Mouse (Mus musculus) midbrain, embryonic 13.5 days (tissue): ENCODE measurements around the gene Sae1. TPM values are rescaled to one million over a fixed set of nuclear protein-coding genes. Genes with fewer than 3 reads are reported as not detected.

Experiments
- ATAC-seq: fragments of 200-750 bp; cut with Nextera tagmentation; 2 replicates; pipeline ENCODE4 v1.8.0; 2017; ENCODE audit warnings: mild to moderate bottlenecking, moderate TSS enrichment, moderate library complexity
- H3K27ac ChIP-seq: fragments of 300-500 bp; sonication (generic); 2 replicates; pipeline ENCODE4 v1.5.1; 2015; ENCODE audit warnings: inconsistent platforms, mild to moderate bottlenecking, moderate library complexity
- H3K27me3 ChIP-seq: fragments of 300-500 bp; sonication (generic); 2 replicates; pipeline ENCODE4 v1.6.1; 2015; ENCODE audit warnings: mild to moderate bottlenecking, inconsistent platforms
- H3K36me3 ChIP-seq: fragments of 300-500 bp; sonication (generic); 2 replicates; pipeline ENCODE4 v1.6.1; 2015; ENCODE audit warnings: mild to moderate bottlenecking, inconsistent platforms
- H3K4me1 ChIP-seq: fragments of 300-500 bp; sonication (generic); replicated peaks from 2 replicates; pipeline ENCODE4 v1.6.1; 2015; ENCODE audit warnings: inconsistent platforms
- H3K4me2 ChIP-seq: fragments of 300-500 bp; sonication (generic); replicated peaks from 2 replicates; pipeline ENCODE4 v1.6.1; 2015; ENCODE audit warnings: moderate library complexity, mild to moderate bottlenecking, inconsistent platforms
- H3K4me3 ChIP-seq: fragments of 300-500 bp; sonication (generic); replicated peaks from 2 replicates; pipeline ENCODE4 v1.5.1; 2015; ENCODE audit warnings: mild to moderate bottlenecking, inconsistent platforms
- H3K9ac ChIP-seq: fragments of 300-500 bp; sonication (generic); replicated peaks from 2 replicates; pipeline ENCODE4 v1.6.1; 2015; ENCODE audit warnings: mild to moderate bottlenecking, inconsistent platforms
- H3K9me3 ChIP-seq: fragments of 300-500 bp; sonication (generic); 2 replicates; pipeline ENCODE4 v1.6.1; 2016; ENCODE audit warnings: mild to moderate bottlenecking, inconsistent platforms
- WGBS: fragments of 180-500 bp; shearing (Covaris S2); methylation state at CpG from one replicate; pipeline ENCODE4 v1.1.7; 2015; 5-methylcytosine and 5-hydroxymethylcytosine counted together
- polyA plus RNA-seq: library from polyadenylated mRNA; unstranded; fragments of >200 nt; fragmentation: Nextera tagmentation; extraction: Ambion mirVana; gene quantifications from 2 replicates; pipeline ENCODE4 v1.2.1, GENCODE M21; 2015

Gene Sae1
- polyA plus RNA-seq, 1 experiment from 2014 or later = 267 TPM

- no peaks in the 10 kb centered on the region for H3K9me3 ChIP-seq
- H3K27me3 ChIP-seq = no peaks in the 10 kb centered on the region
- H3K27ac ChIP-seq = no peak overlapping the region
- no peak overlapping the region for H3K4me3 ChIP-seq
- peaks cover 13% of the 10 kb centered on the region for H3K4me1 ChIP-seq
- no peak overlapping the region for H3K9ac ChIP-seq
- WGBS = 92% methylated on average over 8 of the region's 8 CpGs
- no peak for ATAC-seq
- H3K4me2 ChIP-seq = no peak overlapping the region
- H3K36me3 ChIP-seq = peaks cover 50% of the 10 kb centered on the region
Observed at GRCm38 (mm10) chr7:16284001-16284400, 103.6 kb downstream of the Sae1 start.

GRCm38 (mm10) chr7:16282334-16282733, 105.3 kb downstream of the Sae1 start:
- H3K4me1 ChIP-seq = peaks cover 13% of the 10 kb centered on the region
- no peak overlapping the region for H3K4me2 ChIP-seq
- no peak for ATAC-seq
- no peak overlapping the region for H3K9ac ChIP-seq
- H3K9me3 ChIP-seq = no peaks in the 10 kb centered on the region
- H3K4me3 ChIP-seq = no peak overlapping the region
- H3K27me3 ChIP-seq = no peaks in the 10 kb centered on the region
- peaks cover 67% of the 10 kb centered on the region for H3K36me3 ChIP-seq
- H3K27ac ChIP-seq = no peak overlapping the region
- WGBS = 89% methylated on average over 13 of the region's 13 CpGs

GRCm38 (mm10) chr7:16280721-16281120, 106.9 kb downstream of the Sae1 start:
- H3K27me3 ChIP-seq = no peaks in the 10 kb centered on the region
- H3K27ac ChIP-seq = no peak overlapping the region
- 90% methylated on average over 11 of the region's 11 CpGs for WGBS
- H3K9me3 ChIP-seq = no peaks in the 10 kb centered on the region
- H3K36me3 ChIP-seq = peaks cover 83% of the 10 kb centered on the region
- no peak overlapping the region for H3K4me2 ChIP-seq
- H3K4me1 ChIP-seq = peaks cover 8% of the 10 kb centered on the region
- ATAC-seq = no peak
- H3K9ac ChIP-seq = no peak overlapping the region
- no peak overlapping the region for H3K4me3 ChIP-seq

GRCm38 (mm10) chr7:16274922-16275890, 112.4 kb downstream of the Sae1 start:
- no peak overlapping the region for H3K9ac ChIP-seq
- WGBS = 89% methylated on average over 10 of the region's 10 CpGs
- H3K27ac ChIP-seq = no peak overlapping the region
- no peak for ATAC-seq
- H3K4me3 ChIP-seq = no peak overlapping the region
- peaks cover 51% of the 10 kb centered on the region for H3K36me3 ChIP-seq
- peak overlapping the region; percentile 93; the same call in 1 of the 2 replicates for H3K4me2 ChIP-seq
- peaks cover 29% of the 10 kb centered on the region for H3K4me1 ChIP-seq
- no peaks in the 10 kb centered on the region for H3K9me3 ChIP-seq
- H3K27me3 ChIP-seq = peaks cover 3% of the 10 kb centered on the region; the same call in 1 of the 2 replicates

GRCm38 (mm10) chr7:16273766-16274140, 113.9 kb downstream of the Sae1 start:
- Histone ChIP-seq H3K4me2 (peak overlapping the region; percentile 93), H3K9me3 (no peaks in the 10 kb centered on the region), H3K9ac (peak overlapping the region; percentile 90), H3K4me1 (peaks cover 29% of the 10 kb centered on the region), H3K36me3 (peaks cover 39% of the 10 kb centered on the region), H3K27ac (peak overlapping the region; percentile 96), H3K4me3 (peak overlapping the region; percentile 81), H3K27me3 (peaks cover 9% of the 10 kb centered on the region; the same call in 1 of the 2 replicates)
- 0% methylated on average over 18 of the region's 18 CpGs for WGBS
- peak; percentile 79 for ATAC-seq

- peaks cover 9% of the 10 kb centered on the region; the same call in 1 of the 2 replicates for H3K27me3 ChIP-seq
- peaks cover 33% of the 10 kb centered on the region for H3K36me3 ChIP-seq
- peak within 1 kb of the TSS; percentile 93 for H3K4me2 ChIP-seq
- no peaks in the 10 kb centered on the region for H3K9me3 ChIP-seq
- peak within 1 kb of the TSS; percentile 96 for H3K27ac ChIP-seq
- peak within 1 kb of the TSS; percentile 81 for H3K4me3 ChIP-seq
- ATAC-seq = peak; percentile 89
- H3K9ac ChIP-seq = peak within 1 kb of the TSS; percentile 90
- under 1% methylated on average over 41 of the region's 49 CpGs for WGBS
- H3K4me1 ChIP-seq = peaks cover 29% of the 10 kb centered on the region
Observed at GRCm38 (mm10) chr7:16273081-16273765, 114.4 kb downstream of the Sae1 start, which contains the start of gene Inafm1. TSS of gene Inafm1 (minus strand) at chr7:16273617.

- peak overlapping the region; percentile 90 for H3K9ac ChIP-seq
- peak overlapping the region; percentile 93 for H3K4me2 ChIP-seq
- peak overlapping the region; percentile 81 for H3K4me3 ChIP-seq
- peaks cover 28% of the 10 kb centered on the region for H3K36me3 ChIP-seq
- under 1% methylated on average over 45 of the region's 46 CpGs for WGBS
- peaks cover 29% of the 10 kb centered on the region for H3K4me1 ChIP-seq
- peak overlapping the region; percentile 96 for H3K27ac ChIP-seq
- H3K27me3 ChIP-seq = peaks cover 9% of the 10 kb centered on the region; the same call in 1 of the 2 replicates
- peak; percentile 79 for ATAC-seq
- no peaks in the 10 kb centered on the region for H3K9me3 ChIP-seq
Observed at GRCm38 (mm10) chr7:16272681-16273080, 114.9 kb downstream of the Sae1 start.

- H3K27ac ChIP-seq = no peak overlapping the region
- H3K36me3 ChIP-seq = peaks cover 12% of the 10 kb centered on the region
- H3K9me3 ChIP-seq = no peaks in the 10 kb centered on the region
- H3K4me3 ChIP-seq = no peak overlapping the region
- H3K9ac ChIP-seq = no peak overlapping the region
- ATAC-seq = no peak
- WGBS = 51% methylated on average over 1 of the region's 1 CpGs
- H3K4me2 ChIP-seq = peak overlapping the region; percentile 93
- H3K4me1 ChIP-seq = peaks cover 29% of the 10 kb centered on the region
- H3K27me3 ChIP-seq = peaks cover 9% of the 10 kb centered on the region; the same call in 1 of the 2 replicates
Observed at GRCm38 (mm10) chr7:16271139-16271538, 116.5 kb downstream of the Sae1 start.

Other genes with a start within 250 kb of the Sae1 start
- 158 and 160 TPM in 2 replicates for gene Meis3, start 212.7 kb downstream of the Sae1 start, polyA plus RNA-seq
- gene Dhx34, start 165.8 kb downstream of the Sae1 start, polyA plus RNA-seq = 15.6 and 16.8 TPM in 2 replicates
- gene C5ar2, start 143.7 kb downstream of the Sae1 start, polyA plus RNA-seq = 0.05 TPM in 1 of 2 replicates, not detected in the other
- gene C5ar1, start 128.3 kb downstream of the Sae1 start, polyA plus RNA-seq = 1.0 and 1.5 TPM in 2 replicates
- 22.3 and 27.3 TPM in 2 replicates for gene Inafm1, start 114.2 kb downstream of the Sae1 start, polyA plus RNA-seq
- 22.5 and 39.4 TPM in 2 replicates for gene Ccdc9, start 101.0 kb downstream of the Sae1 start, polyA plus RNA-seq
- 23.1 and 25.5 TPM in 2 replicates for gene Bbc3, start 79.4 kb downstream of the Sae1 start, polyA plus RNA-seq
- 18.2 and 22.1 TPM in 2 replicates for gene Zc3h4, start 13.1 kb upstream of the Sae1 start, polyA plus RNA-seq
- 48.1 and 59.4 TPM in 2 replicates for gene Tmem160, start 65.0 kb upstream of the Sae1 start, polyA plus RNA-seq
- gene Npas1, start 89.9 kb upstream of the Sae1 start, polyA plus RNA-seq = 2.3 and 3.3 TPM in 2 replicates
- 32.4 and 34.0 TPM in 2 replicates for gene Arhgap35, start 227.2 kb upstream of the Sae1 start, polyA plus RNA-seq